Mouse (Mus musculus) mesoderm, embryonic 11.5 days (tissue): ENCODE results near the gene Gm49325.
A peak's percentile ranks its signal among the peaks of the same experiment; 100 is the strongest.

Experiments used
- DNase-seq: peaks from one replicate; pipeline ENCODE4 v3.0.0-alpha.2; 2012; ENCODE audit warnings: low read depth, low spot score

Gene Gm49325

GRCm38 (mm10) chr10:77605908-77606826 lies at the start of gene Gm49325, which contains the start of gene Sumo3:
Gm49325 (plus strand) TSS chr10:77606197.
Sumo3 (plus strand) TSS chr10:77606097.
- DNase-seq: peak; percentile 92

GRCm38 (mm10) chr10:77556631-77557030 lies 49.4 kb upstream of the Gm49325 start:
- DNase-seq: no peak

DNA sequence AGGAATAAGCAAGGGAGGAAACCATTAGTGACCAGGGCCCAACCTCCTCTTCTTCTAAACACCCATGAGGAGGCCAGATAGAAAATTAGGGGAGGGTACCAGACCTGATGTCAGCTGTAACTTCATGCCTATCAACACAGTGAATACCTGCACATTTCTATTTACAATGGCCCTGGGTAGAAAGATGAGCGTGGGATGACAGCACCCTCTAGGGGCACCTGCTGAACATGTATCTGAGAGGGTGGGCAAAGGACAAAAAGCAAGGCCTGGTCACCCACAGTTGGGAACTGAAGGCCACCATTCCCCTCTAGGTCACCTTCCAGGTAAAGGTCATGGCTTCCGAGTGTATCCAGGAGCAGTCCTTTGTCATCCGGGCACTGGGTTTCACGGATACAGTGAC lies 48.4 kb upstream of the Gm49325 start:
- no peak for DNase-seq

DNA sequence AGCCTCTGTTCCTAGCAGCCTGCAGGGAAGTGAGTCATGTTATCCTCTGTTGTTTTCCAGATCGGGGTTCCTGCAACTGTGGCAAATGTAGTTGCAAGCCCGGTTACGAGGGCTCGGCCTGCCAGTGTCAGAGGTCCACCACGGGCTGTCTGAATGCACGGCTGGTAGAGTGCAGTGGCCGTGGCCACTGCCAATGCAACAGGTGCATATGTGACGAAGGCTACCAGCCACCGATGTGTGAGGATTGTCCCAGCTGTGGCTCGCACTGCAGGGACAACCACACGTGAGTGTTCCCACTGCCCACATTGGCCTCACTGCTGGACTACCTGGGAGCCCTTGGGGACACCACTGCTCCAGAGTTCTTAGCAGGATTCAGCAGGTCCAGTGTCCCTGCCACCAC lies 45.9 kb upstream of the Gm49325 start:
- no peak for DNase-seq

DNA sequence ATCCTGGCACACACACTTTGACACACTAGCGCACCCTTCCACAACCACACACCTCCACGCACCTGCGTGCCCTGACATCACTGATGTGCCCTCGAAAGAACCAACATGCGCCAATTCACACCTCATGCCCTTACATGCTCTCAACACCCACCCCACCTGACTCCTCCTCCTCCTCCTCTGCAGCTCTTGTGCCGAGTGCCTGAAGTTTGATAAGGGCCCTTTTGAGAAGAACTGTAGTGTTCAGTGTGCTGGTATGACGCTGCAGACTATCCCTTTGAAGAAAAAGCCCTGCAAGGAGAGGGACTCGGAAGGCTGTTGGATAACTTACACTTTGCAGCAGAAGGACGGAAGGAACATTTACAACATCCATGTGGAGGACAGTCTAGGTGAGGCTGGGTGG lies 45.2 kb upstream of the Gm49325 start:
- DNase-seq: no peak

GRCm38 (mm10) chr10:77561508-77561907 lies 44.5 kb upstream of the Gm49325 start:
- no peak for DNase-seq

DNA sequence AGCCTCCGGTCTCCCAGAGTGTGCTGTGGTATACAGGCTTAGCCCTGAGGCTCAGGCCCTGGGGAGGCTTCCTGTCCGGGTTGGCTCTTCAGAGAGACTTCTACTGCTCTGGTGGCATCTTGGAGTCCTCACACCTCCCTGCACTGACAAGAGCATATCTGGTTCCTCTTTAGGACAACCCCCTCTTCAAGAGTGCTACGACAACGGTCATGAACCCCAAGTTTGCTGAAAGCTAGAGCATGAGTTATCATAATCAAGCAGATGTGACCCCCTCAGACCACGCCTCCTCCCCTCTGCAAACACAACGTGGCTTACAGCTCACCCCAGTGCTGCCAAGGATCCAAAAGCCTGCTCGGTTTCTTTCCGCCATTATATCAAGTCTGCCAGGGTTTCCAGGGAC lies 41.0 kb upstream of the Gm49325 start:
- no peak for DNase-seq

GRCm38 (mm10) chr10:77566651-77567050 lies 39.3 kb upstream of the Gm49325 start:
- peak; percentile 74 for DNase-seq

- no peak for DNase-seq
Observed at GRCm38 (mm10) chr10:77569481-77569880, 36.5 kb upstream of the Gm49325 start.

- DNase-seq: no peak
Observed at GRCm38 (mm10) chr10:77569973-77570658, 35.9 kb upstream of the Gm49325 start.

- DNase-seq: no peak
Observed at GRCm38 (mm10) chr10:77572225-77572624, 33.8 kb upstream of the Gm49325 start.

DNA sequence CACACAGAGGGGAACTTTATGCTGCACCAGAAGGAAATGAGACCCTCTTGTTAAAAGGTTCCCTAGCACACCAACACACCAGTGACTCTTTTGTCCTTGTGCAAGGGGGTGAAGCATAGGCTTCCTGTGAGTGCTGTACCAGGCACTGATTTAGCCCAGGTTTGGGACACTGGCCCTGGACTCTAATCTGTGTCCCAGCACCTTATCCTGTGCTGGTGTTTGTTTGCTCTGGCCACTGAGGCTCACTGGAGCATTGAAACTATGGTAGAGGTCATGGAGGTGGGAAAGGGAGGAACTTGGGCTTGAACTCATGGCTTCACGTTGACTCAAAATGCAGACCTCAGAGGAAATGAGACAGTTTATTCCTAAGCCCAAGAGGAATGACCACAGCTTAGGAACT lies 32.8 kb upstream of the Gm49325 start:
- DNase-seq: no peak

GRCm38 (mm10) chr10:77580027-77580920 lies 25.7 kb upstream of the Gm49325 start:
- no peak for DNase-seq

- DNase-seq: no peak
Observed at GRCm38 (mm10) chr10:77581023-77581407, 25.0 kb upstream of the Gm49325 start.

- DNase-seq: peak; percentile 99
Observed at GRCm38 (mm10) chr10:77581408-77582284, 24.4 kb upstream of the Gm49325 start, which contains the start of gene Pttg1ip. Pttg1ip (plus strand) TSS chr10:77581720.

- no peak for DNase-seq
Observed at GRCm38 (mm10) chr10:77582285-77582618, 23.7 kb upstream of the Gm49325 start.

- DNase-seq: no peak
Observed at GRCm38 (mm10) chr10:77583795-77584422, 22.1 kb upstream of the Gm49325 start.

- no peak for DNase-seq
Observed at GRCm38 (mm10) chr10:77586637-77587036, 19.4 kb upstream of the Gm49325 start.

- no peak for DNase-seq
Observed at GRCm38 (mm10) chr10:77587091-77587775, 18.8 kb upstream of the Gm49325 start.

DNA sequence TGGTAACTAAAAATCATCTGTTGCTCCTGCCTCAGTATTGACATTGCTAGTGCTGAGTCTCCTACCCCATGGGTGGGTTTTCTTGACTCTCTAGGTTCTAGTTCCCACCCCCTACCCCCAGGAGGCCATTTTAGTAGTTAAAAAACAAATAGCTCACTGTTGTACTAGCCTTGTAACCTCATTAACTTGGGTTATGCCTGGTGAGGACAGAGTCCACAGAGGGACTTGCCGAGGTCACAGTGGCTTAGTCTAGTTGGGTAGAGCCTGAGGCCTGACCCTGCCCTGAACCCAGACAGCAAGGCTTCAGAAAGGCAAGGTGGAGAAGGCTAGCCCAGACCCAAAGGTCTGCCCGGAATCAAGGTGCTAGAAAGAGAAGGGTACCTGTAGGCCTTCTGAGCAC lies 18.0 kb upstream of the Gm49325 start:
- DNase-seq: no peak
